Mouse (Mus musculus) olfactory bulb, adult 2 months (tissue): Measurements from ENCODE around the gene Gja5.

Experiments
- CTCF ChIP-seq: fragments of 200-500 bp; IDR thresholded peaks from 2 replicates; pipeline ENCODE4 v1.5.1; 2012; ENCODE audit warnings: low read depth, mild to moderate bottlenecking, low read length, moderate library complexity; ENCODE audit not compliant: insufficient read depth
- POLR2A ChIP-seq: fragments of 200-500 bp; IDR thresholded peaks from 2 replicates; pipeline ENCODE4 v1.6.1; 2012; ENCODE audit warnings: mild to moderate bottlenecking, low read depth, low read length, moderate library complexity; ENCODE audit not compliant: insufficient read depth

- TF ChIP-seq POLR2A (no peak), CTCF (no peak)
Measured at GRCm38 (mm10) chr3:97025226-97025625, 120.7 kb downstream of the Gja5 start.
